Comparison of ENCODE assay signal across 27 mouse cellular contexts in the genomic region with DNA sequence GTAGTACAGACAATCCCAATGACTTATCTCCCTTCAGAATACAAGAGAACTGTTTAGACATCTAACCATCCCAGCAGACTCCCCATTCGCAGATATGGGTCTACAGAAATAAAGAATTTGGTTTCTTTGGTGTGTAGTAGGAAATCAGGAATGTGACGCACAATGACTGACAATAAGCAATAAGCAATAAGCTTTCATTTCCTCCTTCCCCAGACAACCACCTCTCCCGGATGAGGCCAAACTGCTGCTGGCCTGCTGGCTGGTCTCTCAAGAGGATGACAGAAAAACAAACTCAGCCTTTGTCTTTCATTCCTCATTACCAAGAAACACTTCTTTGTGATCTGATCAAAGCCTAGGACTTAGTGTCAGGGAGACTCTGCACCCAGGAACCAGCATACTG. TPM values are rescaled to one million over a fixed set of nuclear protein-coding genes. Genes with fewer than 3 reads are reported as not detected.
DNase-seq lines count a peak whose midpoint lies in the region; ATAC-seq and TF ChIP-seq lines count a peak whose summit lies in the region.
"Had no signal": no experiment of that assay in that cellular context is flagged by ENCODE, and none has a peak within 500 bp of the region (broad histone marks: within the 10 kb centered on the region; RNA-seq: fewer than 3 reads in every experiment).

No protein-coding gene starts in this region.

- peaks cover 44% of the 10 kb centered on the region for H3K4me1 ChIP-seq in liver, embryonic 13.5 days (replicated peaks)
- peaks cover 14% of the 10 kb centered on the region for H3K4me1 ChIP-seq in liver, embryonic 11.5 days (replicated peaks; ENCODE audit: control insufficient read depth, insufficient read depth, low read length)
- no peaks in the 10 kb centered on the region for H3K4me1 ChIP-seq in spleen, adult 2 months (ENCODE audit: control insufficient read depth, insufficient read depth, insufficient read length)
- H3K4me1 ChIP-seq: embryonic facial prominence, embryonic 13.5 days; embryonic facial prominence, embryonic 15.5 days; forebrain, embryonic 10.5 days; forebrain, embryonic 12.5 days had no signal

- no peak for ATAC-seq in liver, embryonic 13.5 days (ENCODE audit: low read depth)
- no peak for ATAC-seq in liver, embryonic 11.5 days (replicated peaks; ENCODE audit: low FRiP score)
- ATAC-seq in granulocyte monocyte progenitor cell, adult 5-6 weeks (replicated peaks; ENCODE audit: poor library complexity, severe bottlenecking): peak; percentile 54
- peak; percentile 59 for ATAC-seq in megakaryocyte, adult 5-6 weeks (ENCODE audit: poor library complexity, severe bottlenecking)
- ATAC-seq: forebrain, embryonic 14.5 days; forebrain, embryonic 16.5 days; Patski had no signal

- no peak for DNase-seq in liver, embryonic 13.5 days
- no peak for DNase-seq in liver, embryonic 11.5 days (ENCODE audit: low spot score)
- DNase-seq in spleen, adult 2 months (ENCODE audit: low read depth in 1 of 2, low spot score in 2 of 2): no peak
- no peak for DNase-seq in spleen, postnatal 4 days (ENCODE audit: low spot score in 2 of 2)
- DNase-seq in testis, postnatal 14 days (ENCODE audit: low spot score): no peak
- DNase-seq in left cerebral cortex, adult 11 months (ENCODE audit: low spot score): no peak
- DNase-seq: adrenal gland, adult 8-10 months; adrenal gland, postnatal 36 days; B cell, adult 2 months; cerebellum, adult 11 months; cerebellum, adult 18-20 months; cerebellum, adult 8-10 months; cerebellum, adult 9-11 months; cerebellum, postnatal 25 days; embryo, embryonic 11 days had no signal

- no peaks in the 10 kb centered on the region for H3K27me3 ChIP-seq in liver, embryonic 13.5 days
- H3K27me3 ChIP-seq in liver, embryonic 11.5 days (replicated peaks; ENCODE audit: control insufficient read depth, insufficient read depth, low read length): no peaks in the 10 kb centered on the region
- no peaks in the 10 kb centered on the region for H3K27me3 ChIP-seq in spleen, adult 2 months (ENCODE audit: control insufficient read depth, insufficient read depth, low read length)
- H3K27me3 ChIP-seq: CH12.LX; embryonic facial prominence, embryonic 13.5 days; embryonic facial prominence, embryonic 15.5 days; forebrain, embryonic 12.5 days; Patski had no signal

- no peak overlapping the region for H3K9ac ChIP-seq in liver, embryonic 13.5 days
- no peak overlapping the region for H3K9ac ChIP-seq in liver, embryonic 11.5 days (ENCODE audit: low read depth, low read length)
- H3K9ac ChIP-seq: embryonic facial prominence, embryonic 13.5 days; embryonic facial prominence, embryonic 15.5 days; forebrain, embryonic 12.5 days had no signal

- TF ChIP-seq CTCF in spleen, adult 2 months (IDR thresholded peaks at IDR 0.05; ENCODE audit: extremely low read depth, insufficient read depth, insufficient read length, insufficient replicate concordance): no peak

- no peak overlapping the region for H3K4me2 ChIP-seq in liver, embryonic 13.5 days
- no peak overlapping the region for H3K4me2 ChIP-seq in liver, embryonic 11.5 days
- H3K4me2 ChIP-seq: embryonic facial prominence, embryonic 13.5 days; embryonic facial prominence, embryonic 15.5 days; forebrain, embryonic 12.5 days had no signal

- no peaks in the 10 kb centered on the region for H3K9me3 ChIP-seq in liver, embryonic 13.5 days (replicated peaks)
- no peaks in the 10 kb centered on the region for H3K9me3 ChIP-seq in liver, embryonic 11.5 days (ENCODE audit: control insufficient read depth, low read length)
- H3K9me3 ChIP-seq: embryonic facial prominence, embryonic 13.5 days; embryonic facial prominence, embryonic 15.5 days; forebrain, embryonic 10.5 days; forebrain, embryonic 12.5 days; G1E had no signal

- no peak overlapping the region for H3K4me3 ChIP-seq in liver, embryonic 13.5 days (replicated peaks)
- H3K4me3 ChIP-seq in liver, embryonic 11.5 days (ENCODE audit: low read depth, low read length): no peak overlapping the region
- no peak overlapping the region for H3K4me3 ChIP-seq in spleen, adult 2 months (ENCODE audit: extremely low read depth, insufficient read depth, insufficient read length)
- H3K4me3 ChIP-seq: embryonic facial prominence, embryonic 13.5 days; embryonic facial prominence, embryonic 15.5 days; erythroblast, embryonic 14.5 days; forebrain, embryonic 10.5 days; forebrain, embryonic 12.5 days had no signal

- TF ChIP-seq POLR2A in spleen, adult 2 months (IDR thresholded peaks at IDR 0.05; ENCODE audit: low read depth, low read length): no peak

- peak overlapping the region; percentile 48; the same call in 1 of the 2 replicates for H3K27ac ChIP-seq in liver, embryonic 13.5 days
- no peak overlapping the region for H3K27ac ChIP-seq in liver, embryonic 11.5 days (ENCODE audit: low read depth, low read length)
- H3K27ac ChIP-seq in spleen, adult 2 months (ENCODE audit: insufficient read depth, low read length): peak overlapping the region; percentile 55
- H3K27ac ChIP-seq: embryonic facial prominence, embryonic 13.5 days; embryonic facial prominence, embryonic 15.5 days; forebrain, embryonic 10.5 days; forebrain, embryonic 12.5 days had no signal

- H3K36me3 ChIP-seq in liver, embryonic 13.5 days: peaks cover 58% of the 10 kb centered on the region
- peaks cover 17% of the 10 kb centered on the region for H3K36me3 ChIP-seq in liver, embryonic 11.5 days (ENCODE audit: control insufficient read depth, insufficient read depth, low read length)
- H3K36me3 ChIP-seq in spleen, adult 2 months (ENCODE audit: control insufficient read depth, insufficient read depth, low read length): peaks cover 19% of the 10 kb centered on the region

- 85% methylated on average over 3 of the region's 3 CpGs for WGBS in liver, embryonic 13.5 days (ENCODE audit: insufficient replicate concordance)
- WGBS in liver, embryonic 11.5 days: 83% methylated on average over 3 of the region's 3 CpGs
- 80% methylated on average over 3 of the region's 3 CpGs for WGBS in spleen, adult 2 months

RNA-seq across cellular contexts. Expression of gene Atg14, which starts 28.2 kb away (rescaled TPM):
- 5.9 and 6.9 TPM in 2 replicates for polyA plus RNA-seq in liver, embryonic 13.5 days (2015; fragmentation: Nextera tagmentation; extraction: Ambion mirVana)
- polyA plus RNA-seq in liver, embryonic 11.5 days (2014; fragmentation: Nextera tagmentation; extraction: Ambion mirVana): 9.8 and 10.2 TPM in 2 replicates
- polyA plus RNA-seq in spleen, adult 2 months (2012; rRNA removed): 4.2 and 4.4 TPM in 2 replicates
- 7.2 and 11.2 TPM in 2 replicates for total RNA-seq in granulocyte monocyte progenitor cell, adult 5-6 weeks (2014; fragmentation: Nextera tagmentation)
- 6.5 and 6.9 TPM in 2 replicates for total RNA-seq in granulocyte monocyte progenitor cell, adult 5-6 weeks (2017)
- total RNA-seq in megakaryocyte, adult 5-6 weeks (2015): 3.7 and 4.5 TPM in 2 replicates
- 4.2 and 6.4 TPM in 2 replicates for total RNA-seq in megakaryocyte, adult 5-6 weeks (2017)

Comparison
In these comparisons a context has a peak if more than half of its experiments do, and no peak if none do; other contexts are left out.
1. ATAC-seq: peak in granulocyte monocyte progenitor cell, adult 5-6 weeks (single experiment) and megakaryocyte, adult 5-6 weeks (single experiment); none in liver, embryonic 13.5 days (single experiment) and liver, embryonic 11.5 days (single experiment).